11 mouse cellular contexts compared by ENCODE assay signal in genomic region chr9:60756866-60757740, GRCm38 (mm10). TPM values are rescaled to one million over a fixed set of nuclear protein-coding genes. Genes with fewer than 3 reads are reported as not detected.
A peak's percentile ranks its signal among the peaks of the same experiment; 100 is the strongest.
DNase-seq lines count a peak whose midpoint lies in the region; ATAC-seq lines count a peak whose summit lies in the region.
"Had no signal": no experiment of that assay in that cellular context is flagged by ENCODE, and none has a peak within 500 bp of the region (broad histone marks: within the 10 kb centered on the region; RNA-seq: fewer than 3 reads in every experiment).

No protein-coding gene starts in this region.

- no peaks in the 10 kb centered on the region for H3K27me3 ChIP-seq in forebrain, embryonic 11.5 days (ENCODE audit: control insufficient read depth, insufficient read depth, low read length)
- no peaks in the 10 kb centered on the region for H3K27me3 ChIP-seq in forebrain, embryonic 12.5 days
- H3K27me3 ChIP-seq in stomach, embryonic 15.5 days (replicated peaks), result no peaks in the 10 kb centered on the region
- H3K27me3 ChIP-seq: limb, embryonic 12.5 days; midbrain, embryonic 13.5 days; Patski had no signal

- intact Hi-C loops in heart, postnatal 10 days (cut with DNase I), result loop anchor here (1.0 to 2.0 kb wide), 3 partner anchors 38 to 101 kb away; partner anchors contain the start of gene Uaca

- no peaks in the 10 kb centered on the region for H3K4me1 ChIP-seq in forebrain, embryonic 11.5 days (replicated peaks; ENCODE audit: control insufficient read depth, insufficient read depth, low read length)
- H3K4me1 ChIP-seq in forebrain, embryonic 12.5 days, result no peaks in the 10 kb centered on the region
- H3K4me1 ChIP-seq in stomach, embryonic 15.5 days, result peaks cover 8% of the 10 kb centered on the region
- H3K4me1 ChIP-seq: midbrain, embryonic 13.5 days had no signal

- no peak overlapping the region for H3K9ac ChIP-seq in forebrain, embryonic 11.5 days (ENCODE audit: low read length)
- no peak overlapping the region for H3K9ac ChIP-seq in forebrain, embryonic 12.5 days
- H3K9ac ChIP-seq in stomach, embryonic 15.5 days, result no peak overlapping the region
- H3K9ac ChIP-seq: limb, embryonic 12.5 days; midbrain, embryonic 13.5 days had no signal

- no peaks in the 10 kb centered on the region for H3K9me3 ChIP-seq in forebrain, embryonic 11.5 days (ENCODE audit: control insufficient read depth, low read length)
- H3K9me3 ChIP-seq in forebrain, embryonic 12.5 days, result no peaks in the 10 kb centered on the region
- H3K9me3 ChIP-seq in stomach, embryonic 15.5 days, result no peaks in the 10 kb centered on the region
- H3K9me3 ChIP-seq: limb, embryonic 12.5 days; midbrain, embryonic 13.5 days had no signal

- no peak for ATAC-seq in forebrain, embryonic 11.5 days (replicated peaks; ENCODE audit: low FRiP score)
- no peak for ATAC-seq in forebrain, embryonic 12.5 days (ENCODE audit: low FRiP score)
- ATAC-seq in stomach, embryonic 15.5 days (ENCODE audit: insufficient read depth, low FRiP score, low read depth), result no peak
- ATAC-seq: Patski had no signal

- no peaks in the 10 kb centered on the region for H3K36me3 ChIP-seq in forebrain, embryonic 11.5 days (ENCODE audit: control insufficient read depth, insufficient read depth, low read length)
- no peaks in the 10 kb centered on the region for H3K36me3 ChIP-seq in forebrain, embryonic 12.5 days (replicated peaks)
- no peaks in the 10 kb centered on the region for H3K36me3 ChIP-seq in stomach, embryonic 15.5 days
- H3K36me3 ChIP-seq: limb, embryonic 12.5 days; midbrain, embryonic 13.5 days had no signal

- no peak overlapping the region for H3K4me3 ChIP-seq in forebrain, embryonic 11.5 days (ENCODE audit: low read depth, low read length)
- H3K4me3 ChIP-seq in forebrain, embryonic 12.5 days (replicated peaks), result no peak overlapping the region
- no peak overlapping the region for H3K4me3 ChIP-seq in stomach, embryonic 15.5 days (replicated peaks)
- H3K4me3 ChIP-seq: limb, embryonic 12.5 days; midbrain, embryonic 13.5 days had no signal

- DNase-seq in forebrain, embryonic 11.5 days (ENCODE audit: low spot score), result peak; percentile 41
- peak; percentile 16 to 18 for DNase-seq in lung, adult 18-20 months
- no peak for DNase-seq in lung, postnatal 14 days
- DNase-seq in heart, postnatal 10 days, result peak; percentile 35 to 52
- DNase-seq in spleen, postnatal 36 days (ENCODE audit: low spot score in 2 of 2), result no peak
- no peak for DNase-seq in layer of hippocampus, adult 18-20 months (ENCODE audit: low spot score in 2 of 2)

- no peak overlapping the region for H3K27ac ChIP-seq in forebrain, embryonic 11.5 days (ENCODE audit: low read depth, low read length)
- no peak overlapping the region for H3K27ac ChIP-seq in forebrain, embryonic 12.5 days
- H3K27ac ChIP-seq in stomach, embryonic 15.5 days, result peak overlapping the region; percentile 33; the same call in 1 of the 2 replicates
- H3K27ac ChIP-seq: limb, embryonic 12.5 days; midbrain, embryonic 13.5 days had no signal

- 83% methylated on average over 15 of the region's 15 CpGs for WGBS in forebrain, embryonic 11.5 days
- 81% methylated on average over 15 of the region's 15 CpGs for WGBS in forebrain, embryonic 12.5 days
- WGBS in stomach, embryonic 15.5 days, result 64% methylated on average over 15 of the region's 15 CpGs

- no peak overlapping the region for H3K4me2 ChIP-seq in forebrain, embryonic 11.5 days (ENCODE audit: low read depth, low read length, severe bottlenecking)
- H3K4me2 ChIP-seq in forebrain, embryonic 12.5 days, result no peak overlapping the region
- H3K4me2 ChIP-seq in stomach, embryonic 15.5 days, result no peak overlapping the region
- H3K4me2 ChIP-seq: limb, embryonic 12.5 days; midbrain, embryonic 13.5 days had no signal

RNA-seq across cellular contexts. Expression of gene Uaca, which starts 37.2 kb away (rescaled TPM):
- 25.2 and 25.6 TPM in 2 replicates for polyA plus RNA-seq in forebrain, embryonic 11.5 days (2014; fragmentation: Nextera tagmentation; extraction: Ambion mirVana)
- 32.4 and 32.5 TPM in 2 replicates for polyA plus RNA-seq in forebrain, embryonic 12.5 days (2016; fragmentation: Nextera tagmentation; extraction: Ambion mirVana)
- total RNA-seq in heart, postnatal 10 days (2021), result 10 to 100 TPM; 46.7 to 47.4 TPM
- polyA plus RNA-seq in stomach, embryonic 15.5 days (2015; fragmentation: Nextera tagmentation; extraction: Ambion mirVana), result 35.9 and 36.1 TPM in 2 replicates
- total RNA-seq in layer of hippocampus, adult 18-20 months (2021), result 1 to 10 TPM; 5.5 to 6.3 TPM

RNA-seq across cellular contexts. Expression of gene Larp6, which starts 44.3 kb away (rescaled TPM):
- 1.4 and 2.5 TPM in 2 replicates for polyA plus RNA-seq in forebrain, embryonic 11.5 days (2014; fragmentation: Nextera tagmentation; extraction: Ambion mirVana)
- polyA plus RNA-seq in forebrain, embryonic 12.5 days (2016; fragmentation: Nextera tagmentation; extraction: Ambion mirVana), result 2.2 and 3.0 TPM in 2 replicates
- 1 to 10 TPM; 1.3 to 1.5 TPM for total RNA-seq in heart, postnatal 10 days (2021)
- polyA plus RNA-seq in stomach, embryonic 15.5 days (2015; fragmentation: Nextera tagmentation; extraction: Ambion mirVana), result 2.2 and 2.3 TPM in 2 replicates
- 10 to 100 TPM; 37.3 to 43.1 TPM for total RNA-seq in layer of hippocampus, adult 18-20 months (2021)
- polyA plus RNA-seq: Patski had no signal

Comparison
In these comparisons a context has a peak if more than half of its experiments do, and no peak if none do; other contexts are left out.
1. DNase-seq: peak in forebrain, embryonic 11.5 days (single experiment), lung, adult 18-20 months (2 of 2) and heart, postnatal 10 days (2 of 2); none in lung, postnatal 14 days (single experiment), spleen, postnatal 36 days (0 of 2) and layer of hippocampus, adult 18-20 months (0 of 2).